Mouse (Mus musculus) embryonic facial prominence, embryonic 11.5 days (tissue): ENCODE results near the gene Casp9. TPM values are rescaled to one million over a fixed set of nuclear protein-coding genes. Genes with fewer than 3 reads are reported as not detected.
"Not testable (repeated sequence)": the region's sequence is repeated elsewhere in the genome, so short reads cannot be mapped to it uniquely, and the experiment has no call there.

Source experiments
- ATAC-seq: fragments of 200-750 bp; cut with Nextera tagmentation; replicated peaks from 2 replicates; pipeline ENCODE4 v1.8.0; 2017; ENCODE audit warnings: low read depth; ENCODE audit not compliant: insufficient number of reproducible peaks, low FRiP score, low TSS enrichment
- DNase-seq: peaks from one replicate; pipeline ENCODE4 v3.0.0-alpha.2; 2015; ENCODE audit warnings: low spot score
- H3K27ac ChIP-seq: fragments of 300-500 bp; sonication (generic); replicated peaks from 2 replicates; pipeline ENCODE4 v1.5.1; 2014; ENCODE audit warnings: mild to moderate bottlenecking, low read depth, low read length, control low read depth
- H3K27me3 ChIP-seq: fragments of 300-500 bp; sonication (generic); 2 replicates; pipeline ENCODE4 v1.6.1; 2014; ENCODE audit warnings: mild to moderate bottlenecking, low read length, moderate library complexity, mixed read lengths; ENCODE audit not compliant: control insufficient read depth, insufficient read depth
- H3K36me3 ChIP-seq: fragments of 300-500 bp; sonication (generic); replicated peaks from 2 replicates; pipeline ENCODE4 v1.6.1; 2014; ENCODE audit warnings: low read depth, mild to moderate bottlenecking, low read length, moderate library complexity, mixed read lengths; ENCODE audit not compliant: control insufficient read depth, insufficient read depth
- H3K4me1 ChIP-seq: fragments of 300-500 bp; sonication (generic); 2 replicates; pipeline ENCODE4 v1.6.1; 2014; ENCODE audit warnings: low read length, mixed read lengths; ENCODE audit not compliant: control insufficient read depth, insufficient read depth
- H3K4me2 ChIP-seq: fragments of 300-500 bp; sonication (generic); 2 replicates; pipeline ENCODE4 v1.6.1; 2014; ENCODE audit warnings: low read depth, mild to moderate bottlenecking, control low read depth, low read length, moderate library complexity
- H3K4me3 ChIP-seq: fragments of 300-500 bp; sonication (generic); 2 replicates; pipeline ENCODE4 v1.5.1; 2014; ENCODE audit warnings: low read depth, low read length, control low read depth
- H3K9ac ChIP-seq: fragments of 300-500 bp; sonication (generic); replicated peaks from 2 replicates; pipeline ENCODE4 v1.6.1; 2014; ENCODE audit warnings: mild to moderate bottlenecking, control low read depth, low read length
- H3K9me3 ChIP-seq: fragments of 300-500 bp; sonication (generic); replicated peaks from 2 replicates; pipeline ENCODE4 v1.6.1; 2016; ENCODE audit warnings: mild to moderate bottlenecking, low read length, inconsistent platforms, mixed read lengths; ENCODE audit not compliant: control insufficient read depth
- WGBS: fragments of 180-500 bp; shearing (Covaris S2); extraction: QIAGEN DNeasy Blood & Tissue Kit; methylation state at CpG from one replicate; pipeline ENCODE4 v1.1.7; 2014; 5-methylcytosine and 5-hydroxymethylcytosine counted together
- polyA plus RNA-seq: library from polyadenylated mRNA; unstranded; fragments of >200 nt; fragmentation: Nextera tagmentation; extraction: Ambion mirVana; gene quantifications from 2 replicates; pipeline ENCODE4 v1.2.1, GENCODE M21; 2014

Casp9 gene
- polyA plus RNA-seq, 1 experiment from 2014 or later, result 13.3 TPM

GRCm38 (mm10) chr4:141767353-141768036, 25.9 kb upstream of the Casp9 start:
- H3K4me1 ChIP-seq, result no peaks in the 10 kb centered on the region
- no peaks in the 10 kb centered on the region for H3K9me3 ChIP-seq
- 73% methylated on average over 19 of the region's 19 CpGs for WGBS
- no peak overlapping the region for H3K4me3 ChIP-seq
- H3K27ac ChIP-seq, result no peak overlapping the region
- H3K27me3 ChIP-seq, result no peaks in the 10 kb centered on the region
- DNase-seq (no peak), ATAC-seq (no peak)
- H3K4me2 ChIP-seq, result no peak overlapping the region
- H3K36me3 ChIP-seq, result peaks cover 16% of the 10 kb centered on the region
- no peak overlapping the region for H3K9ac ChIP-seq

GRCm38 (mm10) chr4:141769501-141770160, 23.8 kb upstream of the Casp9 start:
- H3K4me3 ChIP-seq, result no peak overlapping the region
- DNase-seq (no peak), ATAC-seq (no peak)
- H3K4me2 ChIP-seq, result no peak overlapping the region
- no peaks in the 10 kb centered on the region for H3K4me1 ChIP-seq
- no peak overlapping the region for H3K9ac ChIP-seq
- H3K27me3 ChIP-seq, result no peaks in the 10 kb centered on the region
- H3K36me3 ChIP-seq, result peaks cover 5% of the 10 kb centered on the region
- H3K9me3 ChIP-seq, result no peaks in the 10 kb centered on the region
- 93% methylated on average over 8 of the region's 8 CpGs for WGBS
- no peak overlapping the region for H3K27ac ChIP-seq

- Histone ChIP-seq H3K4me1 (no peaks in the 10 kb centered on the region), H3K9me3 (no peaks in the 10 kb centered on the region), H3K27me3 (no peaks in the 10 kb centered on the region), H3K36me3 (no peaks in the 10 kb centered on the region; the same call in none of the 2 replicates), H3K9ac (no peak overlapping the region), H3K4me2 (no peak overlapping the region), H3K27ac (no peak overlapping the region), H3K4me3 (no peak overlapping the region)
- DNase-seq (no peak), ATAC-seq (no peak)
- 89% methylated on average over 8 of the region's 8 CpGs for WGBS
Measured at GRCm38 (mm10) chr4:141771823-141772222, 21.6 kb upstream of the Casp9 start.

- ATAC-seq, H3K4me2 ChIP-seq, H3K9ac ChIP-seq, H3K27ac ChIP-seq, DNase-seq, H3K4me1 ChIP-seq, H3K27me3 ChIP-seq, H3K9me3 ChIP-seq, H3K36me3 ChIP-seq, H3K4me3 ChIP-seq: not testable (repeated sequence)
- WGBS, result 84% methylated on average over 4 of the region's 4 CpGs
Measured at GRCm38 (mm10) chr4:141773019-141773418, 20.4 kb upstream of the Casp9 start.

GRCm38 (mm10) chr4:141779828-141780227, 13.6 kb upstream of the Casp9 start:
- H3K27me3 ChIP-seq, result no peaks in the 10 kb centered on the region
- DNase-seq, result no peak
- H3K9me3 ChIP-seq, result no peaks in the 10 kb centered on the region
- WGBS, result 94% methylated on average over 8 of the region's 8 CpGs
- H3K36me3 ChIP-seq, result no peaks in the 10 kb centered on the region; the same call in 1 of the 2 replicates
- H3K27ac ChIP-seq, result no peak overlapping the region
- no peak overlapping the region for H3K4me2 ChIP-seq
- no peaks in the 10 kb centered on the region for H3K4me1 ChIP-seq
- H3K4me3 ChIP-seq, result no peak overlapping the region
- no peak for ATAC-seq
- no peak overlapping the region for H3K9ac ChIP-seq

GRCm38 (mm10) chr4:141781201-141781985, 12.0 kb upstream of the Casp9 start:
- H3K4me1 ChIP-seq, result no peaks in the 10 kb centered on the region
- no peak for DNase-seq
- H3K9me3 ChIP-seq, result no peaks in the 10 kb centered on the region
- no peak overlapping the region for H3K4me2 ChIP-seq
- ATAC-seq, result no peak
- H3K27ac ChIP-seq, result no peak overlapping the region
- H3K36me3 ChIP-seq, result no peaks in the 10 kb centered on the region; the same call in 1 of the 2 replicates
- WGBS, result 91% methylated on average over 8 of the region's 8 CpGs
- H3K27me3 ChIP-seq, result no peaks in the 10 kb centered on the region
- H3K9ac ChIP-seq, result no peak overlapping the region
- no peak overlapping the region for H3K4me3 ChIP-seq

- no peak for DNase-seq
- Histone ChIP-seq H3K4me3 (no peak overlapping the region), H3K4me1 (peaks cover 3% of the 10 kb centered on the region; the same call in 1 of the 2 replicates), H3K27ac (no peak overlapping the region), H3K27me3 (no peaks in the 10 kb centered on the region), H3K9ac (no peak overlapping the region), H3K4me2 (no peak overlapping the region), H3K36me3 (no peaks in the 10 kb centered on the region; the same call in 1 of the 2 replicates), H3K9me3 (no peaks in the 10 kb centered on the region)
- ATAC-seq, result no peak
- 88% methylated on average over 5 of the region's 5 CpGs for WGBS
Measured at GRCm38 (mm10) chr4:141784835-141785234, 8.6 kb upstream of the Casp9 start.
